Mouse (Mus musculus): ENCODE measurements around the gene Mob1a. TPM values are rescaled to one million over a fixed set of nuclear protein-coding genes. Genes with fewer than 3 reads are reported as not detected.

Gene Mob1a
- polyA plus RNA-seq, 1 experiment from 2014 or later = 67.6 TPM

DNA sequence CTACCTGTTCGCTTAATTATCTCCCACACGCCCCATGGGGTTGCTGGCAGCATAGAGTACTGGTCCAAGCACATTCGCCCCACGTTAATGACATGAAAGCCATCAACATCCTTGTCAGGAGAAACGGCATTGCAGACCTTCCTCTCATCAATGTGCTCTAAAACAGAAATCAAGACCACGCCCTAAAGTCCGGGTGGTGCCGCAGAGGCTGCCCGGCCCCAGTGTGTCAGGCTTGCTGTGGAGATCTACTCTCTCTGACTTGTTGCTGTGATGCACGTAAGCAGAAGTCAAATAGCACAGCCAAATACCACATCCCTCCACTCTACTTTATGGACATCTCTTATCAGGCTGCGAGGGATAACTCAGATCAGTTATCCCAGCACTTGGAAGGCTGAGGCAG, 14.6 kb upstream of the Mob1a start:
- Histone ChIP-seq H3K4me3 (replicated peaks; ENCODE audit: low read length) (no peak overlapping the region), H3K9ac (ENCODE audit: low read length) (no peak overlapping the region), H3K27ac (ENCODE audit: low read length) (no peak overlapping the region), H3K36me3 (ENCODE audit: control insufficient read depth, insufficient read depth, low read length) (peaks cover 13% of the 10 kb centered on the region), H3K4me2 (ENCODE audit: low read depth, low read length) (no peak overlapping the region), H3K4me1 (ENCODE audit: control insufficient read depth, insufficient read depth, low read length) (peaks cover 4% of the 10 kb centered on the region), H3K27me3 (ENCODE audit: control insufficient read depth, insufficient read depth, low read length) (no peaks in the 10 kb centered on the region), H3K9me3 (replicated peaks; ENCODE audit: control insufficient read depth, low read length) (no peaks in the 10 kb centered on the region)
- no peak for ATAC-seq (ENCODE audit: insufficient read depth, low FRiP score)
- 89% methylated on average over 11 of the region's 11 CpGs for whole genome bisulfite sequencing

DNA sequence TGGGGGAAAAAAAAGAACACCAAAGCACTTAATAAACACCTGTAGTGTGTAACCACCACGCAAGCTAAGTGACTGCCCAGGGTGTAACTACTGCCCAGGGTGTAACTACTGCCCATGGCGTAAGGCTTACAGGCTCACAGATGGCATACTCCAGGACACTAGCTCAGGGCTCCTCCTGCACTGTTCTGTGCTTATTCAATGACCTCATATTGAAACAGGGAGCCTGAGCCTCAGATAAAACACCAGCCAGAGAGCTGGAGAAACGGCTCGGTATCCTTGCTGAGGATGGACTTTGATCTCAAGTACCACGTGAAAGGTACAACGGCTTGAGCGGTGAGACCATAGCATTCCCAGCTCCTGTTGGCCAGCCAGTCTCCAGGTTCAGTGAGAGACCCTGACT, 13.8 kb upstream of the Mob1a start:
- H3K27me3 ChIP-seq (ENCODE audit: control insufficient read depth, insufficient read depth, low read length) = no peaks in the 10 kb centered on the region
- no peak overlapping the region for H3K4me2 ChIP-seq (ENCODE audit: low read depth, low read length)
- H3K36me3 ChIP-seq (ENCODE audit: control insufficient read depth, insufficient read depth, low read length) = peaks cover 8% of the 10 kb centered on the region
- H3K9ac ChIP-seq (ENCODE audit: low read length) = no peak overlapping the region
- H3K27ac ChIP-seq (ENCODE audit: low read length) = peak overlapping the region; percentile 64
- no peaks in the 10 kb centered on the region for H3K9me3 ChIP-seq (replicated peaks; ENCODE audit: control insufficient read depth, low read length)
- H3K4me3 ChIP-seq (replicated peaks; ENCODE audit: low read length) = no peak overlapping the region
- peaks cover 11% of the 10 kb centered on the region for H3K4me1 ChIP-seq (ENCODE audit: control insufficient read depth, insufficient read depth, low read length)
- peak; percentile 84 for ATAC-seq (ENCODE audit: insufficient read depth, low FRiP score)
- 80% methylated on average over 7 of the region's 7 CpGs for WGBS

- Histone ChIP-seq H3K4me2 (ENCODE audit: low read depth, low read length) (no peak overlapping the region), H3K27me3 (ENCODE audit: control insufficient read depth, insufficient read depth, low read length) (no peaks in the 10 kb centered on the region), H3K9ac (ENCODE audit: low read length) (no peak overlapping the region), H3K36me3 (ENCODE audit: control insufficient read depth, insufficient read depth, low read length) (peaks cover 8% of the 10 kb centered on the region), H3K9me3 (replicated peaks; ENCODE audit: control insufficient read depth, low read length) (no peaks in the 10 kb centered on the region), H3K4me3 (replicated peaks; ENCODE audit: low read length) (no peak overlapping the region), H3K27ac (ENCODE audit: low read length) (no peak overlapping the region), H3K4me1 (ENCODE audit: control insufficient read depth, insufficient read depth, low read length) (peaks cover 11% of the 10 kb centered on the region)
- ATAC-seq (ENCODE audit: insufficient read depth, low FRiP score) = no peak
- 86% methylated on average over 8 of the region's 8 CpGs for WGBS
Observed at GRCm38 (mm10) chr6:83312514-83312913, 13.3 kb upstream of the Mob1a start.

DNA sequence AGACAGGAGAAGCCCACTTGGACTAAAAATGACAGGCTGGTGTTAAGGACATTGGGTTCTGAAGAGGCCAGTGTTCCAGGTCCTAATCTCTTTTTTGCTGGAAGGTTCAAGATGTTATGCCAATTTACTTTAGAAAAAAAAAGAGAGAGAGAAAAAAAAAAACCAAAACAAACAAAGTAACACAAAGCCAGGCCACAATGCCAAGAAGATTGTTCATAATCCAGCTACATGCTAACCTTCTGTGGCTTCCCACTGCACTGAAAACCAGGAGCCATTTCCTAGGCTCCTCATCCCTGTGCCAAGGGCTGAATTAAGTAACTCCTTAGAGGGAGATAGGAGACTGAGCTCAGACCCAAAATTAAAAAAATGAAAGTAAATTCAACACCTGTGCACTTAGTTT, 10.5 kb upstream of the Mob1a start:
- Histone ChIP-seq H3K9ac (ENCODE audit: low read length) (no peak overlapping the region), H3K4me1 (ENCODE audit: control insufficient read depth, insufficient read depth, low read length) (peaks cover 11% of the 10 kb centered on the region), H3K9me3 (replicated peaks; ENCODE audit: control insufficient read depth, low read length) (no peaks in the 10 kb centered on the region), H3K36me3 (ENCODE audit: control insufficient read depth, insufficient read depth, low read length) (peaks cover 8% of the 10 kb centered on the region), H3K27ac (ENCODE audit: low read length) (no peak overlapping the region), H3K4me2 (ENCODE audit: low read depth, low read length) (no peak overlapping the region), H3K27me3 (ENCODE audit: control insufficient read depth, insufficient read depth, low read length) (no peaks in the 10 kb centered on the region), H3K4me3 (replicated peaks; ENCODE audit: low read length) (no peak overlapping the region)
- ATAC-seq (ENCODE audit: insufficient read depth, low FRiP score) = no peak

GRCm38 (mm10) chr6:83316022-83316421, 9.8 kb upstream of the Mob1a start:
- Histone ChIP-seq H3K36me3 (ENCODE audit: control insufficient read depth, insufficient read depth, low read length) (peaks cover 8% of the 10 kb centered on the region), H3K4me3 (replicated peaks; ENCODE audit: low read length) (peak overlapping the region; percentile 95), H3K27ac (ENCODE audit: low read length) (no peak overlapping the region), H3K4me2 (ENCODE audit: low read depth, low read length) (peak overlapping the region; percentile 87), H3K9me3 (replicated peaks; ENCODE audit: control insufficient read depth, low read length) (no peaks in the 10 kb centered on the region), H3K27me3 (ENCODE audit: control insufficient read depth, insufficient read depth, low read length) (no peaks in the 10 kb centered on the region), H3K9ac (ENCODE audit: low read length) (peak overlapping the region; percentile 34; the same call in 1 of the 2 replicates), H3K4me1 (ENCODE audit: control insufficient read depth, insufficient read depth, low read length) (peaks cover 11% of the 10 kb centered on the region)
- WGBS = 4% methylated on average over 10 of the region's 10 CpGs
- no peak for ATAC-seq (ENCODE audit: insufficient read depth, low FRiP score)

DNA sequence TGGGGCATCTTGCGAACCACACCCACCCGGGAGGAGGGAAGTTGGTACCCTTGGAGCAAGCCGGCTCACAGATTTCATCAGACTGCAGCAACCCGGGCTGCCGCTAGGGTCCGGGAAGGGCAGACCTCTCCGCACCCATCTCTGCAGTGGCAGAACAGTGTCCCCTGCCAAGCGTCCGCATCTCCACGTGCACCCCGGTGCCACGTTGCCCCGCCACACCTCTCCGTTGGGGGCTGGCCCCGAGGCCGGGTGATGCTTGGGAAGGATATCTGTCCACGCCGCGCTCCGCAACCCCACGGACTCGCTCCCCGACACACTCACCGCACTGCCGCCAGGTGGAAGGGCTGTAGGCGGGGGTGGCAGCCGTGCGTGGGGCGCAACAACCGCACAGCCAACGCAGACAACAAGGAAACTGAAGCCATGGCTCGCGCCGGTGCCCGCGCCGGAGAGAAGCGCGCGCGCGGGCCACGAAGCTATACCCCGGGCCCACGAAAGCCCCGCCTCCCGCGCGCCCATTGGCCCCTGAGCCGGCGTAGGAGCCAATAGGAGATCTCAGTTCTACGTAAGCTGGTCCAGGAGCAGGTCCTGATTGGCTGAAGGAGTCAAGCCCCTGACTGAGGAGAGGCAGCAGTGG, 8.6 kb upstream of the Mob1a start:
- under 1% methylated on average over 52 of the region's 52 CpGs for WGBS
- Histone ChIP-seq H3K4me1 (ENCODE audit: control insufficient read depth, insufficient read depth, low read length) (peaks cover 11% of the 10 kb centered on the region), H3K36me3 (ENCODE audit: control insufficient read depth, insufficient read depth, low read length) (no peaks in the 10 kb centered on the region), H3K27me3 (ENCODE audit: control insufficient read depth, insufficient read depth, low read length) (no peaks in the 10 kb centered on the region), H3K4me2 (ENCODE audit: low read depth, low read length) (peak overlapping the region; percentile 87), H3K9ac (ENCODE audit: low read length) (peak overlapping the region; percentile 86), H3K9me3 (replicated peaks; ENCODE audit: control insufficient read depth, low read length) (no peaks in the 10 kb centered on the region), H3K4me3 (replicated peaks; ENCODE audit: low read length) (peak overlapping the region; percentile 95), H3K27ac (ENCODE audit: low read length) (no peak overlapping the region)
- ATAC-seq (ENCODE audit: insufficient read depth, low FRiP score) = peak; percentile 96

DNA sequence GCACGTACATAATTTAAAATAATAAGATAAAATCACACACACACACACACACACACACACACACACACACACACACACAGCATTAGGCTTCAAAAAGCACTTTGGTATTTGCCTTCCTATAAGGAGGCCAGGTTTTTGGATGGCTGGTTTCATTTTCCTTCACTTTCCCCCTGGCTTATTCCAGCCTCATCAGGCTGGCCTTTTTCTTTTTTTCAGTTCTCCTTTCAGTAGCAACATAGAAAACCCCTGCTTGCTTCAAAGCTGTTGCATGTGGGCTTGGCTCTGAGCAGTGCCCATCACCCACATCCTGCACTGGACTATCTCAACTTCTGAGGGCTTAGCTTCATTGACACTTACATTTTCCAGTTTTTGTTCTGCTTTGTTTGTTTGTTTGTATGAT, 3.9 kb upstream of the Mob1a start:
- Histone ChIP-seq H3K9ac (ENCODE audit: low read length) (no peak overlapping the region), H3K36me3 (ENCODE audit: control insufficient read depth, insufficient read depth, low read length) (no peaks in the 10 kb centered on the region), H3K9me3 (replicated peaks; ENCODE audit: control insufficient read depth, low read length) (no peaks in the 10 kb centered on the region), H3K4me3 (replicated peaks; ENCODE audit: low read length) (no peak overlapping the region), H3K4me2 (ENCODE audit: low read depth, low read length) (no peak overlapping the region), H3K4me1 (ENCODE audit: control insufficient read depth, insufficient read depth, low read length) (peaks cover 6% of the 10 kb centered on the region), H3K27ac (ENCODE audit: low read length) (no peak overlapping the region), H3K27me3 (ENCODE audit: control insufficient read depth, insufficient read depth, low read length) (no peaks in the 10 kb centered on the region)
- WGBS = 47% methylated on average over 1 of the region's 1 CpGs
- no peak for ATAC-seq (ENCODE audit: insufficient read depth, low FRiP score)

- Histone ChIP-seq H3K36me3 (ENCODE audit: control insufficient read depth, insufficient read depth, low read length) (no peaks in the 10 kb centered on the region), H3K4me2 (ENCODE audit: low read depth, low read length) (no peak overlapping the region), H3K9me3 (replicated peaks; ENCODE audit: control insufficient read depth, low read length) (no peaks in the 10 kb centered on the region), H3K9ac (ENCODE audit: low read length) (no peak overlapping the region), H3K27me3 (ENCODE audit: control insufficient read depth, insufficient read depth, low read length) (no peaks in the 10 kb centered on the region), H3K27ac (ENCODE audit: low read length) (no peak overlapping the region), H3K4me1 (ENCODE audit: control insufficient read depth, insufficient read depth, low read length) (peaks cover 10% of the 10 kb centered on the region), H3K4me3 (replicated peaks; ENCODE audit: low read length) (no peak overlapping the region)
- no peak for ATAC-seq (ENCODE audit: insufficient read depth, low FRiP score)
- WGBS = 76% methylated on average over 2 of the region's 2 CpGs
Observed at GRCm38 (mm10) chr6:83322794-83323193, 3.0 kb upstream of the Mob1a start.

GRCm38 (mm10) chr6:83323652-83324419, 2.0 kb upstream of the Mob1a start:
- ATAC-seq (ENCODE audit: insufficient read depth, low FRiP score) = no peak
- peak overlapping the region; percentile 21; the same call in 1 of the 2 replicates for H3K4me2 ChIP-seq (ENCODE audit: low read depth, low read length)
- peaks cover 11% of the 10 kb centered on the region for H3K4me1 ChIP-seq (ENCODE audit: control insufficient read depth, insufficient read depth, low read length)
- no peaks in the 10 kb centered on the region for H3K9me3 ChIP-seq (replicated peaks; ENCODE audit: control insufficient read depth, low read length)
- no peaks in the 10 kb centered on the region for H3K36me3 ChIP-seq (ENCODE audit: control insufficient read depth, insufficient read depth, low read length)
- no peak overlapping the region for H3K4me3 ChIP-seq (replicated peaks; ENCODE audit: low read length)
- 0 out of 2 replicates have a peak overlapping the region, but pooled peaks have one; percentile 21 for H3K9ac ChIP-seq (ENCODE audit: low read length)
- 57% methylated on average over 8 of the region's 8 CpGs for WGBS
- H3K27ac ChIP-seq (ENCODE audit: low read length) = peak overlapping the region; percentile 19; the same call in 1 of the 2 replicates
- H3K27me3 ChIP-seq (ENCODE audit: control insufficient read depth, insufficient read depth, low read length) = no peaks in the 10 kb centered on the region
